Mouse (Mus musculus) splenic B cell, adult 2 months (primary cell): ENCODE measurements around the gene Msh6.
"Not testable (repeated sequence)": the region's sequence is repeated elsewhere in the genome, so short reads cannot be mapped to it uniquely, and the experiment has no call there.

Source experiments
- DNase-seq: peaks from one replicate; pipeline ENCODE4 v3.0.0-alpha.2; 2011; ENCODE audit warnings: low read depth, low spot score
- H3K27me3 ChIP-seq: 2 replicates; pipeline ENCODE4 v1.6.1; 2012; ENCODE audit warnings: mild to moderate bottlenecking, low read length, moderate library complexity, mixed read lengths; ENCODE audit not compliant: control insufficient read depth, poor library complexity, insufficient read depth, severe bottlenecking
- H3K36me3 ChIP-seq: 2 replicates; pipeline ENCODE4 v1.6.1; 2012; ENCODE audit warnings: mild to moderate bottlenecking, low read length, moderate library complexity, mixed read lengths; ENCODE audit not compliant: control insufficient read depth, poor library complexity, insufficient read depth, severe bottlenecking

The Msh6 gene

DNA sequence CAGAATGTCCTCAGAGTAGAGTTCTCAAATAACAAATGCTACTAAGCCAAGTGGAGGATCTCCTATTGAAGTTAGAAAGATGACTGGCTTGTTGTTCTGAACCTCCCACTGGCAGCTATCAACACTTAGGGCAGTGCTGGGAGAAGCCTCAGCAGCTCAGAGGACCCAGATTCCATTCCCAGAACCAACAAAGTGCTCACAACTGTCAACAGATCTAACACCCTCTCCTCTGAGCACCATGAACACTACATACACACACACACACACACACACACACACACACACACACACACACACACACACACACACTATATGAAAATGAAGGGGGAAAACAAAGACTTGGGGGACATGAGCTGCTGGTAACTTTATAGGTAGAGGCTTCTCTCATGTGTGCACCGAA is 30.0 kb downstream of the Msh6 start:
- H3K27me3 ChIP-seq: no peaks in the 10 kb centered on the region
- peaks cover 9% of the 10 kb centered on the region; the same call in 1 of the 2 replicates for H3K36me3 ChIP-seq
- no peak for DNase-seq

DNA sequence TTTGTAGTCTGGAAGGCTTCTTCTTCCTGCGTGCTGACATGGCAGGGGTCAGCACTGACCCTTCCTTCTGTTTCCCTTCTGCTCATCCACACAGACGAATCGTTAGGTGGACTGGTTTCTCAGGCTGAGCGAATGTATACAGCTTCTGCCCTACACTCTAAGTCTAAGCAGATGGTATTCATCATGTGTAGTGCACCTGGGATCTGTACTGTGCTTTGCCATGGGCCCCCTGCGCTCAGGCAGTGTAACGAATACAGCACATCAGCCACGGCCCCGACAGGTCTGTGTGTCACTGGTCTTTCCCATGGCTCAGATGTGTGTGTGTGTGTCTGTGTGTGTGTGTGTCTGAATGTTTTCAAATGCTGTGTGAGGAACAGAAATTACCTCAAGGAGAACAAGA is 32.1 kb downstream of the Msh6 start:
- DNase-seq: no peak

DNA sequence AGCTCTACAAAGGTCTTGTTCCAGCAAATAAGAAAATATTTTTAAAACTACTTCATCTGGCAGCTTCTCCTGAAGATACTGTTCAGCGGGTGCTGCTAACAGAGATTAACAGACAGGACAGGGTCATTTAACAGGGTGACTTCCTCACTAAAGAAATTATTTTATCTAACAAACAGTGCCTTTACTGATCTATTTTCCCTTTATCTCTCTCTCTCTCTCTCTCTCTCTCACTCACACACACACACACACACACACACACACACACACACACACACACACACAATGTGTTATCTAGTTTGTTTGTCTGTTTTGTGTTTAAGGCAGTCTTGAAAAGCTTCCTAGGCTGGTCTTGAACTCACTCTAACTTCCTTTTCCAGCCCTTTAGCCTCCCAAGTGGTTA is 39.6 kb downstream of the Msh6 start:
- Histone ChIP-seq H3K27me3 (no peaks in the 10 kb centered on the region), H3K36me3 (peaks cover 8% of the 10 kb centered on the region; the same call in 1 of the 2 replicates)
- DNase-seq: no peak

More for the DNA sequence above, 32.1 kb downstream of the Msh6 start:
- Histone ChIP-seq H3K36me3 (peaks cover 12% of the 10 kb centered on the region), H3K27me3 (no peaks in the 10 kb centered on the region)

DNA sequence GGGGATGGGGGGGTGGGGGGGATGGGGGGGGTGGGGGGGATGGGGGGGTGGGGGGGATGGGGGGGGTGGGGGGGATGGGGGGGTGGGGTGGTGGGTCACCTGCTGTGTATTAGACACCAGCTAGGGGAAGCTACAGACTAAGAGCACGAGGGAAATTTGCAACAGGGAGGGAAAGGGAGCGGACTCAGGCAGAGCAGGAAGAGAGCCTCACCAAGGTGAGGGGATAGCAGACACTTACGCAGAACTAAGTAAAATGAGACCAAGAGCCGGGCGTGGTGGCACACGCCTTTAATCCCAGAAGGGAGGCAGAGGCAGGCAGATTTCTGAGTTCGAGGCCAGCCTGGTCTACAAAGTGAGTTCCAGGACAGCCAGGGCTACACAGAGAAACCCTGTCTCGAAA is 41.2 kb downstream of the Msh6 start:
- not testable (repeated sequence) for DNase-seq, H3K36me3 ChIP-seq, H3K27me3 ChIP-seq

DNA sequence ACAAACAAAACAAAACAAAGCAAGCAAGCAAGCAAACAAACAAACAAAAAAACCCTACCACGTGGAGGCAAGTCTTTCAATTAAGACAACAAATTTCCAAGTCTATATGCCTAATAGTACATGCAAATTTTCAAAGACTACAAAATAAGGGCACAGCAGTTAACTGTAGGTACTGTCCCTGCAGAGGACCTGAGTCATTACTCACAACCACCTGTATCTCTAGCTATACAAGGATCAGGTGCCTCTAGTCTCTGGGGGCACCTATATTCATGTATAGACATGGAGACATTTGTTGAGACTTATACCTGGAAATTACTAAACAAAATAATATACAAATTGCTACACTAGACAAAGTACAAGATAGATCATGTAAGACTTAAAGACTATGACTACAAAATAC is 49.1 kb downstream of the Msh6 start:
- peaks cover 1% of the 10 kb centered on the region; the same call in 1 of the 2 replicates for H3K27me3 ChIP-seq
- H3K36me3 ChIP-seq: no peaks in the 10 kb centered on the region
- DNase-seq: no peak

DNA sequence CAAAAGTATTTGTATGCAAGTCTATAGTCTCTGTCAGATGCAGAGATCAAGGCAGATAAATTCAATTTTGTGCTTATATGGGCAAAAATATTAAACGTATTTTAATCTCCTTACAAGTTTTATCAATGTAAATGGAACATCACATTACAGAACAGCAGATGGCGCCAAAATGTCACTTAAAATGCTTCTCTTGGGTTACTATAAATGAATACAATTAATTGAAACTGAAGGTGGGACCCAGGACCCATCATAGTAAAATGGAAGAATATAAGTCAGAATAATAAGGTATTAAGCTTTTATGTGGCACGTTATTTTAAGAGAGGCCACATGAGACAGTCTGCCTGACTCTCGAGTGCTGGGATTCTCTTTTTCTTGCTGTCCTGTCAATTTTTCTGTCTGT is 50.4 kb downstream of the Msh6 start:
- Histone ChIP-seq H3K27me3 (peaks cover 1% of the 10 kb centered on the region; the same call in 1 of the 2 replicates), H3K36me3 (no peaks in the 10 kb centered on the region)
- DNase-seq: peak; percentile 89

DNA sequence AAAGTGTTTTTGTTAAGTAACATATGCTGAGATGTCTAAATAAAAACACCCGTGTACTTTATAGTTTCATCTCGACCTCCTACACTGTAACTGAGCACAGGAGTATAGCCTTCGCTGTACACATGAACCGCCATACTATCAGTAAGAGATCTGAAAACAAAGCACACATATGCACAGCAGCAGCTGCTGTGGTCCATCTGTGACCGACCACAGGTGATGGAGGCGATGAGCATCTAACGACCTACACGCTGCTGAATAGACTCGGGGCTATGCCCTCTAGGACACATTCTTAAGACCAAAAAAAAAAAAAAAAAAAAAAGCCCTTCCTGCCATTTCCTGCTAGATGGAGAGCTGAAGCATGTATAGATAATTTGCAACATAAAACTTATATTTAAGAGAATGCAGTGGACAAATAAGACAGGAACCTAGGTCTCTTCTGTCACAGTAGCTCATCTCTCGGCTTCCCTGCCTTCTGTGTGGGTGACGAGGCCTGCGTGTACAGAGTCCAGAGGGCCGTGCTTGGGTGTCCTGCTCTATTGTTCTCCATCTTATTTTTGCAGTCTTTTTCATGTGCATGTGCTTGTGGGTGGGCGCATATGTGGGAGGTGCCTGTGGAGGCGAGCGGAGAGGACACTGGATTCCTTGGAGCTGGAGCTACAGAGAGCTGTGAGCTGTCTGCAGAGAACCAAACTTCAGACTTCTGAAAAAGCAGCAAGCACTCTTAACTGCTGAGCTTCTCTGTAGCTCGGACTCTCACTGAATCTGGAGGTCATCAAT is 54.5 kb downstream of the Msh6 start:
- no peaks in the 10 kb centered on the region for H3K27me3 ChIP-seq
- DNase-seq: no peak
- H3K36me3 ChIP-seq: no peaks in the 10 kb centered on the region

DNA sequence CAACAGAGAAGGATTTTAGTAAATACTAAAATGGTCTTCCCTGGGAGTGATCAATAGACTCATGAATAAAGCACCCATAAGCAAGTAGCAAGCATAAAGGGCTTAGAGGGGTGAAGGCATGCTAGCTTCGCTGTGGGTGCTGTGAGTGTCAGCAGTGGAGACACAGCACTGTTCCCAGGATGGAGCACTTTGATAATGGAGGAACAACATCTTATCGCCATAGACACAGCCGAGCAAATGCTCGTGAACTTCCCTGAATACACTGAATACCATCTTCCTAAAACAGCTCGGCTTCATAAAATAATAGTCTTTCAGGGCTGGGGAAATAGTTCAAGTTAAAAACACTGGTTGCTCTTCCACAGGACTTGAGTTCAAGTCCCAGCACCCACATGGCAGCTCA is 56.9 kb downstream of the Msh6 start:
- Histone ChIP-seq H3K27me3 (no peaks in the 10 kb centered on the region), H3K36me3 (no peaks in the 10 kb centered on the region)
- DNase-seq: no peak

DNA sequence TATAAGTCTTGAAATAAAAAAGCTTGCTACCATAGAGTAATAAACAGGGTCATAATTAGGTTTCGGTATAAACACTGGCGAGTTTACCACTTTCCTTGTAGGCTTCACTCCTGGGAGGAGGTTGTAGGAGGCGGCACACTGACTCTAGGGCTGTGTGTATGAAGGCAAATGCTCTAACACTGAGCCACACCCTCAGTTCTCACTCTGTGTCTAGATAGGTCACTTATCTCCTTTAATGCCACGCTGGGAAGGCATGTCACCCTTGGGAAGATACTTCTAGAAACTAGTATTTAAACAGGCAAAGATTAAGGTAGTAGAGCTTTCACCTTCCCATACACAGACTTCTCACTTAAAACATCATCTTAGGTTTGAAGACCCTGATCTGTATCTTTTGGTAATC is 59.6 kb downstream of the Msh6 start:
- DNase-seq: no peak
- Histone ChIP-seq H3K27me3 (no peaks in the 10 kb centered on the region), H3K36me3 (no peaks in the 10 kb centered on the region)
